8 mouse cellular contexts compared by ENCODE assay signal in the genomic region with DNA sequence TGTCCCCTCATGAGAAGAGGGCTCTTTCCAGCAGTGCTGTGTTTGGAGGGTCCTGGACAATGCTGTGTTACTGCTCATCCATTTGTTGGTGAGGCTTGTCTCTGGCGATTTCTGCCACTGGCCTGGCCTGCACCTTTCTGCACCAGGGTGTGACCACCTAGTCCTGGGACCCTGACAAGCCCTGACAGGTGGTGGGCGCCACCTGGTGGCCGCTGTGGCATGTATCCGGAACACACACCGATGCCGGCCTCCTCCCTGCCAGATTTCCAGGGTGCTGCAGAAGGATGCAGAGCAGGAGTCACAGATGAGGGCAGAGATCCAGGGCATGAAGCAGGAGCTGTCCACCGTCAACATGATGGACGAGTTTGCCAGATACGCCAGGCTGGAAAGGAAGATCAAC. TPM values are rescaled to one million over a fixed set of nuclear protein-coding genes. Genes with fewer than 3 reads are reported as not detected.
A peak's percentile ranks its signal among the peaks of the same experiment; 100 is the strongest.
DNase-seq lines count a peak whose midpoint lies in the region; ATAC-seq lines count a peak whose summit lies in the region.

No protein-coding gene starts in this region.

- H3K36me3 ChIP-seq in hindbrain, embryonic 11.5 days (ENCODE audit: control insufficient read depth, insufficient read depth, low read length) = 0 out of 2 replicates have a peak, but pooled peaks cover 4% of the 10 kb centered on the region

- H3K9ac ChIP-seq in hindbrain, embryonic 11.5 days (ENCODE audit: low read depth, low read length) = no peak overlapping the region

- H3K4me2 ChIP-seq in hindbrain, embryonic 11.5 days (replicated peaks; ENCODE audit: low read depth, low read length) = no peak overlapping the region

- no peaks in the 10 kb centered on the region for H3K4me1 ChIP-seq in hindbrain, embryonic 11.5 days (replicated peaks; ENCODE audit: control insufficient read depth, insufficient read depth, low read length)

- H3K27me3 ChIP-seq in hindbrain, embryonic 11.5 days (ENCODE audit: control insufficient read depth, insufficient read depth, low read length) = no peaks in the 10 kb centered on the region

- no peak overlapping the region for H3K27ac ChIP-seq in hindbrain, embryonic 11.5 days (ENCODE audit: low read depth, low read length)

- H3K4me3 ChIP-seq in hindbrain, embryonic 11.5 days (ENCODE audit: low read depth, low read length) = no peak overlapping the region

- ATAC-seq in hindbrain, embryonic 11.5 days (ENCODE audit: low FRiP score) = peak; percentile 39; the same call in 1 of the 2 replicates

- H3K9me3 ChIP-seq in hindbrain, embryonic 11.5 days (ENCODE audit: control insufficient read depth, low read length) = no peaks in the 10 kb centered on the region

- WGBS in hindbrain, embryonic 11.5 days = 26% methylated on average over 9 of the region's 9 CpGs

- DNase-seq in MN1 (ENCODE audit: low spot score) = peak; percentile 85
- DNase-seq in cerebellum, adult 18-20 months = peak; percentile 86 to 90
- peak; percentile 64 for DNase-seq in forelimb bud, embryonic 11.5 days (ENCODE audit: low read depth, low spot score)
- DNase-seq in hindbrain, embryonic 11.5 days (ENCODE audit: low spot score) = peak; percentile 88
- peak; percentile 42 to 78 for DNase-seq in layer of hippocampus, postnatal 25 days (ENCODE audit: extremely low spot score in 1 of 2, low spot score in 1 of 2)
- peak; percentile 76 to 82 for DNase-seq in lung, postnatal 4 days
- DNase-seq in right cerebral cortex, postnatal 10 days (ENCODE audit: low spot score in 2 of 2) = peak; percentile 69 to 73
- peak; percentile 64 to 72 for DNase-seq in urinary bladder, postnatal 36 days (ENCODE audit: low spot score in 2 of 2)

RNA-seq across cellular contexts. Expression of a gene that starts 6.3 kb away (rescaled TPM):
- polyA plus RNA-seq in hindbrain, embryonic 11.5 days (2014; fragmentation: Nextera tagmentation; extraction: Ambion mirVana) = 121 and 128 TPM in 2 replicates
- total RNA-seq in layer of hippocampus, postnatal 25 days (2021) = 10 to 100 TPM; 58.1 to 75.6 TPM

RNA-seq across cellular contexts. Expression of a gene that starts 24.0 kb away (rescaled TPM):
- polyA plus RNA-seq in hindbrain, embryonic 11.5 days (2014; fragmentation: Nextera tagmentation; extraction: Ambion mirVana) = 793 and 800 TPM in 2 replicates
- total RNA-seq in layer of hippocampus, postnatal 25 days (2021) = 10 to 100 TPM; 64.8 to 77.2 TPM

RNA-seq across cellular contexts. Expression of a gene that starts 40.5 kb away (rescaled TPM):
- 1.3 and 1.4 TPM in 2 replicates for polyA plus RNA-seq in hindbrain, embryonic 11.5 days (2014; fragmentation: Nextera tagmentation; extraction: Ambion mirVana)
- total RNA-seq in layer of hippocampus, postnatal 25 days (2021) = 1 to 10 TPM; 1.5 to 2.3 TPM

RNA-seq across cellular contexts. Expression of a gene that starts 48.7 kb away (rescaled TPM):
- 2.7 and 3.2 TPM in 2 replicates for polyA plus RNA-seq in hindbrain, embryonic 11.5 days (2014; fragmentation: Nextera tagmentation; extraction: Ambion mirVana)
- 1 to 10 TPM; 2.3 to 2.7 TPM for total RNA-seq in layer of hippocampus, postnatal 25 days (2021)
